Mouse (Mus musculus) brain, embryonic 14.5 days (tissue): ENCODE measurements around the gene Scgb1b17. TPM values are rescaled to one million over a fixed set of nuclear protein-coding genes. Genes with fewer than 3 reads are reported as not detected.
"Not testable (repeated sequence)": the region's sequence is repeated elsewhere in the genome, so short reads cannot be mapped to it uniquely, and the experiment has no call there.

Experiments used
- DNase-seq: peaks from one replicate; pipeline ENCODE4 v3.0.0-alpha.2; 2011; ENCODE audit warnings: low read depth
- polyA plus RNA-seq: library from polyadenylated mRNA; depleted of rRNA; stranded (reverse); fragments of >200 nt; gene quantifications from 2 replicates; pipeline ENCODE4 v1.2.3, GENCODE M21; 2012; rRNA removed

Scgb1b17 gene
- polyA plus RNA-seq = not detected in 2 replicates

- not testable (repeated sequence) for DNase-seq
These were observed at the start of gene Scgb1b17 for GRCm38 (mm10) chr7:33063149-33063548. Gene Scgb1b17, plus strand, starts transcription at chr7:33063449.

- not testable (repeated sequence) for DNase-seq
These were observed 6.8 kb upstream of the Scgb1b17 start, which contains the start of gene Scgb2b17 for GRCm38 (mm10) chr7:33056461-33056860. Gene Scgb2b17, minus strand, starts transcription at chr7:33056561.

Other genes with a start within 250 kb of the Scgb1b17 start
- not detected in 2 replicates for gene Scgb2b15, start 233.8 kb upstream of the Scgb1b17 start, polyA plus RNA-seq
- not detected in 2 replicates for gene Scgb1b15, start 226.9 kb upstream of the Scgb1b17 start, polyA plus RNA-seq
- not detected in 2 replicates for gene Scgb2b17, start 6.9 kb upstream of the Scgb1b17 start, polyA plus RNA-seq
- not detected in 2 replicates for gene Scgb2b18, start 110.4 kb downstream of the Scgb1b17 start, polyA plus RNA-seq
- not detected in 2 replicates for gene Scgb1b18, start 122.1 kb downstream of the Scgb1b17 start, polyA plus RNA-seq
- not detected in 2 replicates for gene Scgb2b19, start 216.9 kb downstream of the Scgb1b17 start, polyA plus RNA-seq
- not detected in 2 replicates for gene Scgb1b19, start 223.8 kb downstream of the Scgb1b17 start, polyA plus RNA-seq